Mouse (Mus musculus) forebrain, embryonic 10.5 days (tissue): ENCODE data around the gene Clec16a. TPM values are rescaled to one million over a fixed set of nuclear protein-coding genes. Genes with fewer than 3 reads are reported as not detected.
A peak's percentile ranks its signal among the peaks of the same experiment; 100 is the strongest.

Experiments
- DNase-seq: peaks from one replicate; pipeline ENCODE4 v3.0.0-alpha.2; 2017; ENCODE audit warnings: low spot score; ENCODE audit errors: extremely low spot score
- H3K27ac ChIP-seq: fragments of 300-500 bp; sonication (generic); 2 replicates; pipeline ENCODE4 v1.5.1; 2016; ENCODE audit warnings: mild to moderate bottlenecking
- H3K27me3 ChIP-seq: fragments of 300-500 bp; sonication (generic); 2 replicates; pipeline ENCODE4 v1.6.1; 2016; ENCODE audit warnings: mild to moderate bottlenecking; ENCODE audit not compliant: poor library complexity, severe bottlenecking
- H3K36me3 ChIP-seq: fragments of 300-500 bp; sonication (generic); replicated peaks from 2 replicates; pipeline ENCODE4 v1.6.1; 2016; ENCODE audit warnings: mild to moderate bottlenecking, moderate library complexity
- H3K4me1 ChIP-seq: fragments of 300-500 bp; sonication (generic); 2 replicates; pipeline ENCODE4 v1.6.1; 2016
- H3K4me3 ChIP-seq: fragments of 300-500 bp; sonication (generic); 2 replicates; pipeline ENCODE4 v1.5.1; 2016; ENCODE audit warnings: mild to moderate bottlenecking, moderate library complexity
- H3K9me3 ChIP-seq: fragments of 300-500 bp; sonication (generic); 2 replicates; pipeline ENCODE4 v1.6.1; 2016; ENCODE audit warnings: mild to moderate bottlenecking, moderate library complexity
- WGBS: fragments of 180-500 bp; shearing (Covaris S2); methylation state at CpG from one replicate; pipeline ENCODE4 v1.1.7; 2016; 5-methylcytosine and 5-hydroxymethylcytosine counted together
- polyA plus RNA-seq: library from polyadenylated mRNA; unstranded; fragments of >200 nt; fragmentation: Nextera tagmentation; extraction: Ambion mirVana; gene quantifications from 2 replicates; pipeline ENCODE4 v1.2.1, GENCODE M21; 2016

Gene Clec16a
- polyA plus RNA-seq, 1 experiment from 2014 or later, result 29.7 TPM

- WGBS, result 55% methylated on average over 2 of the region's 2 CpGs
- DNase-seq, result peak; percentile 73
Measured at GRCm38 (mm10) chr16:10520908-10521614, 24.1 kb upstream of the Clec16a start.

GRCm38 (mm10) chr16:10522811-10523210 is 22.3 kb upstream of the Clec16a start:
- Histone ChIP-seq H3K4me1 (peaks cover 4% of the 10 kb centered on the region), H3K9me3 (no peaks in the 10 kb centered on the region), H3K27ac (no peak overlapping the region), H3K4me3 (no peak overlapping the region), H3K36me3 (no peaks in the 10 kb centered on the region), H3K27me3 (no peaks in the 10 kb centered on the region)
- WGBS, result 81% methylated on average over 1 of the region's 1 CpGs
- DNase-seq, result peak; percentile 60

More at GRCm38 (mm10) chr16:10520908-10521614, 24.1 kb upstream of the Clec16a start:
- Histone ChIP-seq H3K4me1 (peaks cover 12% of the 10 kb centered on the region), H3K27me3 (no peaks in the 10 kb centered on the region), H3K4me3 (no peak overlapping the region), H3K36me3 (no peaks in the 10 kb centered on the region), H3K9me3 (no peaks in the 10 kb centered on the region), H3K27ac (no peak overlapping the region)

- no peak overlapping the region for H3K4me3 ChIP-seq
- no peaks in the 10 kb centered on the region for H3K9me3 ChIP-seq
- H3K27ac ChIP-seq, result no peak overlapping the region
- H3K36me3 ChIP-seq, result no peaks in the 10 kb centered on the region
- H3K4me1 ChIP-seq, result no peaks in the 10 kb centered on the region
- WGBS, result 92% methylated on average over 8 of the region's 8 CpGs
- no peak for DNase-seq
- H3K27me3 ChIP-seq, result no peaks in the 10 kb centered on the region
Measured at GRCm38 (mm10) chr16:10523650-10524049, 21.5 kb upstream of the Clec16a start.

- Histone ChIP-seq H3K4me1 (no peaks in the 10 kb centered on the region), H3K27me3 (no peaks in the 10 kb centered on the region), H3K4me3 (no peak overlapping the region), H3K9me3 (no peaks in the 10 kb centered on the region), H3K27ac (no peak overlapping the region), H3K36me3 (peaks cover 8% of the 10 kb centered on the region)
- no peak for DNase-seq
- 95% methylated on average over 4 of the region's 4 CpGs for WGBS
Measured at GRCm38 (mm10) chr16:10524866-10525609, 20.1 kb upstream of the Clec16a start.

GRCm38 (mm10) chr16:10525610-10525980 is 19.5 kb upstream of the Clec16a start:
- WGBS, result 69% methylated on average over 2 of the region's 2 CpGs
- H3K9me3 ChIP-seq, result no peaks in the 10 kb centered on the region
- H3K4me1 ChIP-seq, result no peaks in the 10 kb centered on the region
- H3K27ac ChIP-seq, result no peak overlapping the region
- no peak overlapping the region for H3K4me3 ChIP-seq
- DNase-seq, result no peak
- peaks cover 14% of the 10 kb centered on the region for H3K36me3 ChIP-seq
- no peaks in the 10 kb centered on the region for H3K27me3 ChIP-seq

GRCm38 (mm10) chr16:10527046-10527644 is 18.0 kb upstream of the Clec16a start:
- H3K4me3 ChIP-seq, result no peak overlapping the region
- H3K27ac ChIP-seq, result no peak overlapping the region
- H3K9me3 ChIP-seq, result no peaks in the 10 kb centered on the region
- H3K4me1 ChIP-seq, result no peaks in the 10 kb centered on the region
- DNase-seq, result no peak
- 81% methylated on average over 6 of the region's 6 CpGs for WGBS
- H3K36me3 ChIP-seq, result peaks cover 26% of the 10 kb centered on the region
- H3K27me3 ChIP-seq, result no peaks in the 10 kb centered on the region

GRCm38 (mm10) chr16:10528382-10528781 is 16.8 kb upstream of the Clec16a start:
- Histone ChIP-seq H3K9me3 (no peaks in the 10 kb centered on the region), H3K27me3 (no peaks in the 10 kb centered on the region), H3K4me3 (no peak overlapping the region), H3K4me1 (no peaks in the 10 kb centered on the region), H3K36me3 (peaks cover 30% of the 10 kb centered on the region), H3K27ac (no peak overlapping the region)
- 92% methylated on average over 3 of the region's 3 CpGs for WGBS
- DNase-seq, result no peak

GRCm38 (mm10) chr16:10530179-10530578 is 15.0 kb upstream of the Clec16a start:
- Histone ChIP-seq H3K9me3 (no peaks in the 10 kb centered on the region), H3K27me3 (no peaks in the 10 kb centered on the region), H3K36me3 (peaks cover 41% of the 10 kb centered on the region), H3K27ac (no peak overlapping the region), H3K4me3 (no peak overlapping the region), H3K4me1 (no peaks in the 10 kb centered on the region)
- no peak for DNase-seq
- 97% methylated on average over 4 of the region's 4 CpGs for WGBS

- 94% methylated on average over 4 of the region's 4 CpGs for WGBS
- Histone ChIP-seq H3K27ac (no peak overlapping the region), H3K27me3 (no peaks in the 10 kb centered on the region), H3K9me3 (no peaks in the 10 kb centered on the region), H3K4me3 (no peak overlapping the region), H3K36me3 (peaks cover 41% of the 10 kb centered on the region), H3K4me1 (peaks cover under 1% of the 10 kb centered on the region; the same call in 1 of the 2 replicates)
- no peak for DNase-seq
Measured at GRCm38 (mm10) chr16:10533781-10534180, 11.4 kb upstream of the Clec16a start.

- no peaks in the 10 kb centered on the region for H3K27me3 ChIP-seq
- no peak overlapping the region for H3K27ac ChIP-seq
- DNase-seq, result no peak
- WGBS, result 94% methylated on average over 7 of the region's 7 CpGs
- H3K4me1 ChIP-seq, result peaks cover 2% of the 10 kb centered on the region
- H3K4me3 ChIP-seq, result no peak overlapping the region
- H3K36me3 ChIP-seq, result peaks cover 38% of the 10 kb centered on the region
- no peaks in the 10 kb centered on the region for H3K9me3 ChIP-seq
Measured at GRCm38 (mm10) chr16:10534567-10534966, 10.6 kb upstream of the Clec16a start.

GRCm38 (mm10) chr16:10536323-10536722 is 8.8 kb upstream of the Clec16a start:
- Histone ChIP-seq H3K27ac (no peak overlapping the region), H3K27me3 (no peaks in the 10 kb centered on the region), H3K4me3 (no peak overlapping the region), H3K9me3 (no peaks in the 10 kb centered on the region), H3K36me3 (peaks cover 23% of the 10 kb centered on the region), H3K4me1 (peaks cover 20% of the 10 kb centered on the region)
- 84% methylated on average over 5 of the region's 5 CpGs for WGBS
- no peak for DNase-seq

- no peaks in the 10 kb centered on the region for H3K9me3 ChIP-seq
- H3K27ac ChIP-seq, result no peak overlapping the region
- H3K4me1 ChIP-seq, result peaks cover 26% of the 10 kb centered on the region
- DNase-seq, result no peak
- no peak overlapping the region for H3K4me3 ChIP-seq
- WGBS, result 88% methylated on average over 3 of the region's 3 CpGs
- peaks cover 17% of the 10 kb centered on the region for H3K36me3 ChIP-seq
- H3K27me3 ChIP-seq, result no peaks in the 10 kb centered on the region
Measured at GRCm38 (mm10) chr16:10536961-10537360, 8.2 kb upstream of the Clec16a start.
